Comparison of ENCODE assay signal across 8 mouse cellular contexts in the genomic region with DNA sequence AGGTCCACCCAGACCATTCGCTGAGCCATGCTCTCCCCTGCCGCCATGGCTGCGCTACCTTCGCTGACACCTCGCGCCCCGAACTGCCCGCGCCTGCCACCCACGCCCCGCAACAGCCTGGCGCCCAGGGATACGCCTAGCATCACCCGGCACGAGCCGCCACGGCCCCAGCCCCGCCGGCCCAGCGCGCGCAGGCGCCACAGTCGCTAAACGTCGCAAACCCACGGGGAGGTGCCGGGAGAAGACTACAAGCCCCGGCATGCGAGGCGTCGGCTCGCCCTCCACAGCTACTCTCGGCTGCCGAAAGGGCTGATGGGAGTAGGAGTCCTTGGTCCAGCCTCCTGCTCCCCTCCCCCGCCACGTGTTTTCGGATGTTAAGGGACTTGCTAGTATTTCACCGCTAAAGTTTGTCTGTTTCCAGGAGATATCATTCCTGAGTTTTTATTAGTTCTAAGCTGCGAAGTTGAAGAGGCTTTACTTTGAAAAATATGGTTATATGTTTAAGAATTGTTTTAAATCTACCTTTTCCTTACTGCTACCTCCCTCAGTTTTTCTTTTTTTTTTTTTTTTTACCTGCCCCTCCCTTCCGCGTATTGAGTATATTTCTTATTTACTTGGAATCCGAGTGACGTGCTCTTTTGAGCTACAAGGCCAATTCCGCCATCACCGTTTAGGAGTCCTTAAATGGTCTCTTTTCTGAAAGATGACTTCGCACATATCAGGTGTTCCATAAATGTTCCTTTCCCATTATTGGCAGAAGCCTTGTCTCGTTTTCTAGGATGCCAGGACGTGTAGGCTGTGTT. TPM values are rescaled to one million over a fixed set of nuclear protein-coding genes. Genes with fewer than 3 reads are reported as not detected.
DNase-seq lines count a peak whose midpoint lies in the region; ATAC-seq lines count a peak whose summit lies in the region.

Rexo2 (minus strand) TSS at position 213 of the 803 bp plus-strand sequence.

- no peaks in the 10 kb centered on the region for H3K27me3 ChIP-seq in heart, embryonic 13.5 days (replicated peaks)
- H3K27me3 ChIP-seq in liver, embryonic 12.5 days (replicated peaks), result no peaks in the 10 kb centered on the region
- no peaks in the 10 kb centered on the region for H3K27me3 ChIP-seq in stomach, embryonic 15.5 days (replicated peaks)

- no peaks in the 10 kb centered on the region for H3K4me1 ChIP-seq in brown adipose tissue, adult 24 weeks (ENCODE audit: control insufficient read depth, insufficient read depth, insufficient read length, low read length)
- H3K4me1 ChIP-seq in heart, embryonic 13.5 days, result peaks cover 19% of the 10 kb centered on the region
- H3K4me1 ChIP-seq in liver, embryonic 12.5 days, result peaks cover 50% of the 10 kb centered on the region
- H3K4me1 ChIP-seq in stomach, embryonic 15.5 days, result peaks cover 4% of the 10 kb centered on the region; the same call in 1 of the 2 replicates

- peak within 1 kb of the TSS; percentile 88 for H3K9ac ChIP-seq in heart, embryonic 13.5 days
- H3K9ac ChIP-seq in liver, embryonic 12.5 days, result peak within 1 kb of the TSS; percentile 91
- H3K9ac ChIP-seq in stomach, embryonic 15.5 days, result peak within 1 kb of the TSS; percentile 52

- peak; percentile 98 for DNase-seq in CD4-positive, CD25-positive, alpha-beta regulatory T cell, adult 2 months (ENCODE audit: low read depth, low spot score)
- DNase-seq in fat pad, adult 2 months (ENCODE audit: extremely low read depth, low read depth, low spot score), result peak; percentile 51
- DNase-seq in kidney, postnatal 10 days, result peak; percentile 96
- peak; percentile 93 to 95 for DNase-seq in natural killer cell, adult 2 months (ENCODE audit: low spot score in 2 of 2)

- peak; percentile 96 for ATAC-seq in heart, embryonic 13.5 days (ENCODE audit: extremely low read depth, insufficient number of reproducible peaks, low FRiP score, low TSS enrichment)
- ATAC-seq in liver, embryonic 12.5 days, result peak; percentile 98
- ATAC-seq in stomach, embryonic 15.5 days (ENCODE audit: insufficient read depth, low FRiP score, low read depth), result peak; percentile 99

- WGBS in heart, embryonic 13.5 days, result under 1% methylated on average over 46 of the region's 49 CpGs
- WGBS in liver, embryonic 12.5 days (ENCODE audit: insufficient replicate concordance), result 1% methylated on average over 49 of the region's 49 CpGs
- WGBS in stomach, embryonic 15.5 days, result 1% methylated on average over 49 of the region's 49 CpGs

- peak within 1 kb of the TSS; percentile 85 for H3K4me3 ChIP-seq in brown adipose tissue, adult 24 weeks (ENCODE audit: insufficient read depth, low read depth, low read length)
- peak within 1 kb of the TSS; percentile 83 for H3K4me3 ChIP-seq in heart, embryonic 13.5 days
- peak within 1 kb of the TSS; percentile 84 for H3K4me3 ChIP-seq in liver, embryonic 12.5 days
- peak within 1 kb of the TSS; percentile 78 for H3K4me3 ChIP-seq in stomach, embryonic 15.5 days (replicated peaks)

- peaks cover 30% of the 10 kb centered on the region for H3K36me3 ChIP-seq in heart, embryonic 13.5 days
- peaks cover 35% of the 10 kb centered on the region for H3K36me3 ChIP-seq in liver, embryonic 12.5 days
- peaks cover 3% of the 10 kb centered on the region; the same call in 1 of the 2 replicates for H3K36me3 ChIP-seq in stomach, embryonic 15.5 days

- H3K9me3 ChIP-seq in heart, embryonic 13.5 days, result no peaks in the 10 kb centered on the region
- no peaks in the 10 kb centered on the region for H3K9me3 ChIP-seq in liver, embryonic 12.5 days (replicated peaks)
- H3K9me3 ChIP-seq in stomach, embryonic 15.5 days, result no peaks in the 10 kb centered on the region

- peak within 1 kb of the TSS; percentile 62 for H3K27ac ChIP-seq in brown adipose tissue, adult 24 weeks (replicated peaks; ENCODE audit: low read depth, low read length)
- no peak within 1 kb of the TSS for H3K27ac ChIP-seq in heart, embryonic 13.5 days (replicated peaks)
- H3K27ac ChIP-seq in liver, embryonic 12.5 days, result peak within 1 kb of the TSS; percentile 76
- no peak within 1 kb of the TSS for H3K27ac ChIP-seq in stomach, embryonic 15.5 days

- H3K4me2 ChIP-seq in heart, embryonic 13.5 days, result peak within 1 kb of the TSS; percentile 92
- H3K4me2 ChIP-seq in liver, embryonic 12.5 days, result peak within 1 kb of the TSS; percentile 96
- peak within 1 kb of the TSS; percentile 73 for H3K4me2 ChIP-seq in stomach, embryonic 15.5 days

RNA-seq across cellular contexts. Expression of gene Rexo2, which starts in this region (rescaled TPM):
- 136 and 177 TPM in 2 replicates for polyA plus RNA-seq in brown adipose tissue, adult 24 weeks (2012; ENCODE audit: insufficient read depth, insufficient read length, missing spikeins)
- 92.2 and 95.7 TPM in 2 replicates for polyA plus RNA-seq in heart, embryonic 13.5 days (2015; fragmentation: Nextera tagmentation; extraction: Ambion mirVana)
- 165 and 172 TPM in 2 replicates for polyA plus RNA-seq in liver, embryonic 12.5 days (2016; fragmentation: Nextera tagmentation; extraction: Ambion mirVana)
- 140 and 144 TPM in 2 replicates for polyA plus RNA-seq in stomach, embryonic 15.5 days (2015; fragmentation: Nextera tagmentation; extraction: Ambion mirVana)

Comparison
In these comparisons a context has a peak if more than half of its experiments do, and no peak if none do; other contexts are left out.
1. H3K27ac ChIP-seq: peak in brown adipose tissue, adult 24 weeks (single experiment) and liver, embryonic 12.5 days (single experiment); none in heart, embryonic 13.5 days (single experiment) and stomach, embryonic 15.5 days (single experiment).
2. Peak in every context shown above with its lines, with median percentiles within 50 percentile points of each other: DNase-seq, H3K4me3 ChIP-seq, ATAC-seq, H3K4me2 ChIP-seq and H3K9ac ChIP-seq.